Mouse (Mus musculus) kidney, adult 9 months (tissue): ENCODE results near the gene Gse1.

Experiments used
- DNase-seq: peaks from one replicate; pipeline ENCODE4 v3.0.0; 2022

Gene Gse1

GRCm38 (mm10) chr8:120407701-120408240 lies 179.5 kb downstream of the Gse1 start:
- DNase-seq, result peak; percentile 44

- DNase-seq, result no peak
Observed at GRCm38 (mm10) chr8:120408241-120409215, 180.3 kb downstream of the Gse1 start.

GRCm38 (mm10) chr8:120409371-120410013 lies 181.2 kb downstream of the Gse1 start:
- DNase-seq, result no peak

- DNase-seq, result no peak
Observed at GRCm38 (mm10) chr8:120411059-120411458, 182.8 kb downstream of the Gse1 start.

DNA sequence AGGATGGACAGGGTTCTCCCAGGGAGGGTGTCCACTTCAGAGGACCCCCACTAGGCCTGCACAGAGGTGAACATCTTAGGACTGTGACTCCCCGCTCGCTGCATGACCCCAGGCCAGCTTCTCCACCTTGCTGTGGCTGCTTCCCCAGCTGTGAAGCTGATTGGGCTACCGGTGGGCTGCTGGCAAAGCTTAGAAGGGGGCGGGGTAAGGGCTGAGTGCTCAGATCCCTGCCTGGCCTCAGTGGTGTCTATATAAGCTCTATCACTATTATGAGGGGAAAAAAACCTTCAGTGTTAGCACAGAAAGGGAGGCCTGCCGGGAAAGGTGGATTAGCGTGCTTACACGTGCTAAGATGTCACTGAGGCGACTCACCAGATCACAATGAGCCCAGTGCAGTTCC lies 183.6 kb downstream of the Gse1 start:
- no peak for DNase-seq

GRCm38 (mm10) chr8:120412357-120412756 lies 184.1 kb downstream of the Gse1 start:
- DNase-seq, result no peak

GRCm38 (mm10) chr8:120412911-120413625 lies 184.8 kb downstream of the Gse1 start:
- no peak for DNase-seq

- no peak for DNase-seq
Observed at GRCm38 (mm10) chr8:120413626-120413988, 185.4 kb downstream of the Gse1 start.

- no peak for DNase-seq
Observed at GRCm38 (mm10) chr8:120414216-120414615, 186.0 kb downstream of the Gse1 start.

GRCm38 (mm10) chr8:120415474-120415873 lies 187.2 kb downstream of the Gse1 start:
- no peak for DNase-seq

GRCm38 (mm10) chr8:120416173-120416521 lies 187.9 kb downstream of the Gse1 start:
- no peak for DNase-seq

GRCm38 (mm10) chr8:120416522-120417394 lies 188.5 kb downstream of the Gse1 start:
- peak; percentile 90 for DNase-seq

DNA sequence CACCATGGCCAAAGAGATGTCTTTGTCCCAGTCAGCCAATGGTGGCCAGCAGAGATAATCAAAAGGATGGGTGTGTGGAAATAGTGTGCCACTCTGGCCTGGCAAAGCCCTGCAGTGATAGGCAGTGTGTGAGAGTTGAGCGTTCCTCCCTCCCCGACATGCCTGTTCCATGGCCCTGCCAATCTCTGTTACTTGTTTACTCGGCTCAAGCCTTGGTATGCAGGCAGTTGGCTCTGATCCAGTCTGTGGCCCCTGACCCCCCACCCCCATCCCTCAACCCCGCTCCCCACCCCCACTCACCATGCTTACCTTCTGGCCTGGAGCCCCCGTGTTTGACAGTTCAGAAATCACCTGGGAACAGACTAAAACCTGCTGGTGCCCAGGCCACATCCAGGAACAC lies 189.9 kb downstream of the Gse1 start:
- DNase-seq, result peak; percentile 47

- DNase-seq, result no peak
Observed at GRCm38 (mm10) chr8:120419675-120420074, 191.4 kb downstream of the Gse1 start.

- DNase-seq, result no peak
Observed at GRCm38 (mm10) chr8:120420226-120420625, 192.0 kb downstream of the Gse1 start.

DNA sequence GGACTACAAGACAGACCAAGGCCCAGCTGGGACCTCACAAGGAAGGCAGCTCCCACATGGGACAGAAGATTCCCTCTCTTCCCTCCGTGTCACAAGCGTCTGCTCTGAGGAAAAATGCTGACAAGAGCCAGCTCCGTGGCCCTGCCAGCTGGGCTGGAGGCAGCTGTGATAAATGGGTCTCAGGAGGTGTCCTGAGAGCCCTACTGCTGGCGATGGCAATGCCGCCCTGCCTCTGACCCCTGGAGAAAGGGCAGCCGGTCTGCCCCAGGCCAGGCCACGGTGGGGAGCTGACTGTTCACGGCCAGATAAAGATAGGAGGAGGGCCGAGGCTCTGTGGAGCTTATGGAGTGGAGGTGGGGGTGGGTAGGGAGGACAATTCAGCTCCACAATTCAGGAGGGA lies 193.4 kb downstream of the Gse1 start:
- DNase-seq, result no peak

DNA sequence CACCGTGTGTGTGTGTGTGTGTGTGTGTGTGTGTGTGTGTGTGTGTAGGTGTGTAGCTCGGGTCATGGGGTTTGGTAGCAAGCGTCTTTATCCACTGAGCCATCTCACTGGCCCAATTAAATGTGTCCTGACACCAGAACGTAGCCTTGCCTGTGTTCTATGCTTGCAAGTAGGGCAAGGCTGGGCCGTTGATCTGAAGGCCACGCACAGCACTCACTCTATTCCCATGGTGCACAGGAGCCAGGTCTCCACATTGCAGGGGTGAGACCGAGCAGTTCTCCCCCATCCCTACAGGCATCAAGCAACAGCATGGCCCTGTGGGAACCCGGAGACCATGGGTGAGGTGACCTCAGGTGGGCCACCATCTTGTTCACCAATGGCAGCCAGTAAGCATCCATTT lies 194.0 kb downstream of the Gse1 start:
- DNase-seq, result no peak

DNA sequence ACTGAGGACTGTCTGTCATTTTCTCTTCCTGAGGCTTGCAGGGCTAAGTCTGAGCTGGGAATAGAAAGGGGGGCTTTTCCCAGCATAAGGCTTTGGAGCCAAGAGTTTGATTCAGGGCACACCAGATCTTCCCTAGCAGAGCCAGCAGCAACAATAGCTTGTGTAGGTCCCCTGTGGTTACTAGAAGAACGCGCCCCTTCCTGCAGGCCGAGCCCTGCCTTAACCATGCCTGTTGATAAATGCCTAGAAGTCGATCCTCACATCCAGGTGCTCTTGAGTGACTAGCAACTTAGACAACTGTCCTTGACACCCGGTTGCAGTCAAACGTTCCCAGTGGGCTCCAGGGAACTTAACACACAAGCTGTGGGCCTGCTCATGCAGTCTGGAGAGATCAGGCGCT lies 195.3 kb downstream of the Gse1 start:
- DNase-seq, result no peak

GRCm38 (mm10) chr8:120424829-120425198 lies 196.6 kb downstream of the Gse1 start:
- no peak for DNase-seq

- DNase-seq, result no peak
Observed at GRCm38 (mm10) chr8:120425199-120425941, 197.1 kb downstream of the Gse1 start.

DNA sequence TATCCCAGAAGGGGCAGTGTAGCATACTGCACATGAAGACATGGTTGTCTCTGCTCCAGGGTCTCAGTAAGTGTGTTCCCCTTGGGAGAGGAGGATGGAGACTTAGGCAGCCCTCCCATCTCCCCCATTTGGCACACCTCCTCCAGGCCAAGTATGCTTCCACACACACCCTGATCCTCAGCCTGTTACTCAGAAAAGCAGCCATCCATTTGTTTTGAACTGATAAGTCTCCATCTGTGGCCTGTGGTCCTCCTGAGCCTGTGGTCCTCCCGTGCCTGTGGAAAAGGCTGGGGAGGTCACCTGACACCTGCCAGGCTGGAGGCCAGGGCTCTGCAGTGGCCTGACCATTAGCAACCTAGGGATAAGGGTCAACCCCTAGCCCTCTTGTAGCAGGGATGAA lies 197.8 kb downstream of the Gse1 start:
- DNase-seq, result no peak
